In genomic region chr12:76879242-76879641, GRCm38 (mm10) we compare ENCODE assay signal across 8 mouse cellular contexts. TPM values are rescaled to one million over a fixed set of nuclear protein-coding genes. Genes with fewer than 3 reads are reported as not detected.
DNase-seq lines count a peak whose midpoint lies in the region; ATAC-seq and TF ChIP-seq lines count a peak whose summit lies in the region.

No protein-coding gene starts in this region.

- no peaks in the 10 kb centered on the region for H3K4me1 ChIP-seq in midbrain, embryonic 13.5 days (replicated peaks)

- no peak overlapping the region for H3K27ac ChIP-seq in left cerebral cortex, adult 2 months
- no peak overlapping the region for H3K27ac ChIP-seq in midbrain, embryonic 13.5 days

- no peak overlapping the region for H3K9ac ChIP-seq in midbrain, embryonic 13.5 days (replicated peaks)

- peaks cover 13% of the 10 kb centered on the region for H3K36me3 ChIP-seq in midbrain, embryonic 13.5 days

- peak; percentile 42 to 55; a peak in 2 of 4 replicates for ATAC-seq in hematopoietic stem cell, adult 5-6 weeks (replicated peaks in 1 of 2; ENCODE audit: insufficient read depth in 1 of 2, low FRiP score in 2 of 2, low TSS enrichment in 1 of 2, low read depth in 1 of 2, poor library complexity in 2 of 2, severe bottlenecking in 2 of 2)
- ATAC-seq in midbrain, embryonic 13.5 days: 0 out of 2 replicates have a peak, but pooled peaks have one; percentile 34

- peak; percentile 30 to 56 for DNase-seq in left cerebral cortex, adult 2 months (ENCODE audit: extremely low spot score in 1 of 2, low spot score in 2 of 2)
- no peak for DNase-seq in left cerebral cortex, adult 11 months (ENCODE audit: low spot score)
- peak; percentile 73 for DNase-seq in adrenal gland, postnatal 10 days
- DNase-seq in embryo, embryonic 11 days: peak; percentile 82
- peak; percentile 27 to 71 for DNase-seq in left cerebral cortex, postnatal 10 days (ENCODE audit: extremely low spot score in 1 of 2, low spot score in 2 of 2)
- DNase-seq in thymus, adult 18-20 months: peak; percentile 27 to 41

- no peak overlapping the region for H3K4me2 ChIP-seq in midbrain, embryonic 13.5 days (replicated peaks)

- WGBS in midbrain, embryonic 13.5 days: 11% methylated on average over 5 of the region's 5 CpGs

- intact Hi-C loops in left cerebral cortex, adult 2 months (cut with DNase I): loop anchor here (1.0 kb wide), 1 partner anchor 42 kb away; no protein-coding TSS in a partner anchor
- intact Hi-C loops in left cerebral cortex, postnatal 10 days (cut with DNase I): no loop called here

- H3K27me3 ChIP-seq in midbrain, embryonic 13.5 days: no peaks in the 10 kb centered on the region

- TF ChIP-seq CTCF in left cerebral cortex, adult 2 months (IDR thresholded peaks at IDR 0.05): peak; percentile 76

- no peaks in the 10 kb centered on the region for H3K9me3 ChIP-seq in midbrain, embryonic 13.5 days

- no peak overlapping the region for H3K4me3 ChIP-seq in left cerebral cortex, adult 2 months
- H3K4me3 ChIP-seq in midbrain, embryonic 13.5 days (replicated peaks): no peak overlapping the region

RNA-seq across cellular contexts. Expression of gene Rab15, which starts 56.5 kb away (rescaled TPM):
- total RNA-seq in left cerebral cortex, adult 2 months (2021): 100 to 1,000 TPM; 271 to 278 TPM
- total RNA-seq in adrenal gland, postnatal 10 days (2021): 1 to 10 TPM; 3.6 to 7.7 TPM
- not detected in 2 replicates for total RNA-seq in hematopoietic stem cell, adult 5-6 weeks (2017)
- 100 to 1,000 TPM; 188 to 199 TPM for total RNA-seq in left cerebral cortex, postnatal 10 days (2021)
- 21.1 and 22.9 TPM in 2 replicates for polyA plus RNA-seq in midbrain, embryonic 13.5 days (2015; fragmentation: Nextera tagmentation; extraction: Ambion mirVana)

Comparison
In these comparisons a context has a peak if more than half of its experiments do, and no peak if none do; other contexts are left out.
1. RNA of gene Rab15, which starts 56.5 kb away (total RNA-seq): 271 to 278 TPM in left cerebral cortex, adult 2 months and 188 to 199 TPM in left cerebral cortex, postnatal 10 days; 3.6 to 7.7 TPM in adrenal gland, postnatal 10 days and not detected in hematopoietic stem cell, adult 5-6 weeks; every median in the first group is over 10 times any median in the second.